Mouse (Mus musculus) heart, embryonic 16.5 days (tissue): ENCODE results near the gene Prkcb. TPM values are rescaled to one million over a fixed set of nuclear protein-coding genes. Genes with fewer than 3 reads are reported as not detected.

Experiments
- ATAC-seq: fragments of 200-750 bp; cut with Nextera tagmentation; replicated peaks from 2 replicates; pipeline ENCODE4 v1.8.0; 2017; ENCODE audit warnings: moderate number of reproducible peaks; ENCODE audit not compliant: insufficient read depth, low FRiP score; ENCODE audit errors: extremely low read depth
- H3K27ac ChIP-seq: fragments of 300-500 bp; sonication (generic); 2 replicates; pipeline ENCODE4 v1.5.1; 2014; ENCODE audit warnings: mild to moderate bottlenecking, low read length, control low read depth, moderate library complexity
- H3K27me3 ChIP-seq: fragments of 300-500 bp; sonication (generic); 2 replicates; pipeline ENCODE4 v1.6.1; 2014; ENCODE audit warnings: low read length, mixed read lengths; ENCODE audit not compliant: control insufficient read depth, insufficient read depth
- H3K36me3 ChIP-seq: fragments of 300-500 bp; sonication (generic); 2 replicates; pipeline ENCODE4 v1.6.1; 2014; ENCODE audit not compliant: control insufficient read depth, insufficient read depth
- H3K4me1 ChIP-seq: fragments of 300-500 bp; sonication (generic); 2 replicates; pipeline ENCODE4 v1.6.1; 2014; ENCODE audit warnings: low read length, mixed read lengths; ENCODE audit not compliant: control insufficient read depth, insufficient read depth
- H3K4me2 ChIP-seq: fragments of 300-500 bp; sonication (generic); 2 replicates; pipeline ENCODE4 v1.6.1; 2014; ENCODE audit warnings: low read depth, mild to moderate bottlenecking, control low read depth, low read length
- H3K4me3 ChIP-seq: fragments of 300-500 bp; sonication (generic); 2 replicates; pipeline ENCODE4 v1.5.1; 2014; ENCODE audit warnings: mild to moderate bottlenecking, control low read depth, low read length
- H3K9ac ChIP-seq: fragments of 300-500 bp; sonication (generic); 2 replicates; pipeline ENCODE4 v1.6.1; 2014; ENCODE audit warnings: low read length, control low read depth
- H3K9me3 ChIP-seq: fragments of 300-500 bp; sonication (generic); replicated peaks from 2 replicates; pipeline ENCODE4 v1.6.1; 2016; ENCODE audit warnings: low read length; ENCODE audit not compliant: control insufficient read depth
- WGBS: fragments of 180-500 bp; shearing (Covaris S2); extraction: QIAGEN DNeasy Blood & Tissue Kit; methylation state at CpG from one replicate; pipeline ENCODE4 v1.1.7; 2014; 5-methylcytosine and 5-hydroxymethylcytosine counted together
- polyA plus RNA-seq: library from polyadenylated mRNA; unstranded; fragments of >200 nt; fragmentation: Nextera tagmentation; extraction: Ambion mirVana; gene quantifications from 2 replicates; pipeline ENCODE4 v1.2.1, GENCODE M21; 2015

The Prkcb gene
- polyA plus RNA-seq, 1 experiment from 2014 or later = 12.0 TPM

DNA sequence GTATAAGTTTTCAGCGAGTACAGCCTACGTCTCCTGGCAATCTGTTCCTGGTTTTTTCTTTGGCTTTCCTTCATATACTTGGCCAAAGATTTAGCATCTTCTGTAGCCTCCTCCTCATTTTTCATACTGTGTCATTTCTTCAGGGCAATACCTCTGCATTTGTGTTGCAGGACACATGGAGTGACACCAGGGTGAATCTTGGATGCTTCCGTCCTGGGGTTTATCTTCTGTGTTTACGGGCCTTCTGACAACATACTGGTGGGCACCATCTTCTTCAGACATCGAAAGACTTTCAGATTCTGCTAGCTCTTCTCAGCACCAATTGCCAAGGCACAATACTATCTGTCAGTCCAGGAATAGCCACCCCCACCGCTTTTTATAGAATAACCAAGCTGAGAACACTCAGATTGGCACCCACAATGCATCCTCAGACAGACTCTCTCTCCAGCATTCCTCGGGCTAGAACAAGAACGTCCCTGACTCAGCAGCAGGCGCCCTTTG lies 39.2 kb upstream of the Prkcb start:
- ATAC-seq = no peak
- no peak overlapping the region for H3K27ac ChIP-seq
- WGBS = 71% methylated on average over 9 of the region's 9 CpGs
- H3K4me2 ChIP-seq = no peak overlapping the region
- H3K4me3 ChIP-seq = no peak overlapping the region
- no peaks in the 10 kb centered on the region for H3K9me3 ChIP-seq
- no peaks in the 10 kb centered on the region for H3K4me1 ChIP-seq
- no peak overlapping the region for H3K9ac ChIP-seq
- no peaks in the 10 kb centered on the region for H3K27me3 ChIP-seq
- no peaks in the 10 kb centered on the region for H3K36me3 ChIP-seq

DNA sequence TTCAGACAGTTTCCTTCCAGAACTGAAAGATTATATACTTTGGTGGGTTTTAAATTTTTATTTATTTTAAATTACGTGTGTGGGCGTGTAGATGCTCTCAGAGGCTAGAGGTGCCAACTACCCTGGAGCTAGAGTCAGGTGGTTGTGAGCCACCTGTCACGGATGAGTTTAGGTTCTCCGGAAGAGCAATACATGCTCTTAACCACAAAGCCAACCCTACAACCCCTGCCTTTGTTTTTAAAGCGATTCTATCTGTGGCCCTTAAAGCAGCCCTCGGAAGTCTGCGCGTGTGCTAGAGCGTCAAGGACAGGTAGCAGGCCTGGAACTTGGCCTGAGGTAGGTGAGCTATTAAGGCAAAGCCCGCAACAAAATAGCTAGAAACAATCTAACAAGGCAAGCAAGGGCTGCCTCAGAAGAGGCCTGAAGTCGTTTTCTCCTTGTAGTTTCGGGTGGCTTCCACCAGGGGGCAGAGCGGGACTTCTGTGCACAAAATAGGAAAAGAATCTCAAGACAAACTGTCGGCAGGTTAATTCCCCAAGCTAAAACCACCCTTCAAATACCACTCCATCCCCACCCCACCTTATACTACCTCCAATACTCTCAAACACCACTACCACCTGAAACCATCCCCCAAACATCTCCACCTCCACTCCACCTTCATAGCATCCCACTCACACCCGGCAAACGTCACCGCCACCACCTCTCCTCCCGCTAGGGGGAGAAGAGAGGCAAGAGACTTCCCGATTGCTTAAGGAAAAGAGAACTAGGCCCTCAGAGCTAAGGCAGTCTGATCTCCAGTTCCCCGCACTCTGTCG lies 37.1 kb upstream of the Prkcb start:
- H3K27ac ChIP-seq = no peak overlapping the region
- WGBS = 26% methylated on average over 21 of the region's 21 CpGs
- H3K4me3 ChIP-seq = no peak overlapping the region
- no peaks in the 10 kb centered on the region for H3K27me3 ChIP-seq
- no peaks in the 10 kb centered on the region for H3K9me3 ChIP-seq
- H3K36me3 ChIP-seq = no peaks in the 10 kb centered on the region
- no peaks in the 10 kb centered on the region for H3K4me1 ChIP-seq
- H3K9ac ChIP-seq = no peak overlapping the region
- H3K4me2 ChIP-seq = no peak overlapping the region; the same call in 1 of the 2 replicates
- ATAC-seq = peak; percentile 41; the same call in 1 of the 2 replicates

DNA sequence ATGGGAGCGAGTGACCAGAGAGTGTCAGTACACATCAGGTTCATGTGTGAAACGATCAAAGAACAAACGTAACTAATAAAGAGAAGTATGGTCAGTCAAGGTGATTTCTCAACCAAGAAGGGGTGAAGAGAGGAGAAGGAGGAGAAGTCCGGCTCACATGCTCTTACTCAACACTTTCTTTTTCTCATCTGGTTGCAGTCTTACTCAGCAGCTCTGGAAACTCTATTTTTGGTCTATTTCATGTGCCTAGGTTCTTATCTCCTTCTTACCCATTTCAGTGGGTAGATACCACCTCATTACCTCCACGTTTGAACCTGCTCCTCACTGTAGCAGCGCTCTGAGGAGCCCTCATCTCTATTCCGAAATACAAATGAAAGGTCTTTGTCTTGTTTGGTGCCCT lies 31.8 kb upstream of the Prkcb start:
- Histone ChIP-seq H3K36me3 (no peaks in the 10 kb centered on the region), H3K27ac (no peak overlapping the region), H3K4me1 (no peaks in the 10 kb centered on the region), H3K27me3 (no peaks in the 10 kb centered on the region), H3K9ac (no peak overlapping the region), H3K9me3 (no peaks in the 10 kb centered on the region), H3K4me3 (no peak overlapping the region), H3K4me2 (no peak overlapping the region)
- WGBS = 77% methylated on average over 7 of the region's 7 CpGs
- ATAC-seq = no peak

DNA sequence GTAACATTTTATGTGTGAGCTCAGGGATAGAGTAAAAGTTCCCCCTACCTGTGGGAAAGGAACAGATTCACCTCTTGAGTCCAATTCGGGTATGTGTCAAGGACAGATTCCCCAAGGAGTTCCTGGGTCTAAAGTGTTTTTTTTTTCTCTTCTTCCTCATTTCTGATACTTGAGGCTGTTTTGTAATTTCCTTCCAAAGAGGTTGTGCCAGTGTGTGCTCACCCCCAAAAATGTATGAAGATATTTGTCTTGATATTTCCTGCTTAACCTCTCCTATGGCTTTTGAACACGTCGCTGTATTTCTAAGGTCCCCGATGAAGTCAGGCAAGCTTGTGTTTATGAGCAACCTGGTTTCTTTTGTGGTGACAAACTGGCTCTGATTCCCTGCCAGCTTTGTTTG lies 30.0 kb upstream of the Prkcb start:
- H3K4me3 ChIP-seq = no peak overlapping the region
- WGBS = 78% methylated on average over 4 of the region's 4 CpGs
- no peaks in the 10 kb centered on the region for H3K4me1 ChIP-seq
- H3K27ac ChIP-seq = no peak overlapping the region
- H3K4me2 ChIP-seq = no peak overlapping the region
- no peak overlapping the region for H3K9ac ChIP-seq
- no peaks in the 10 kb centered on the region for H3K36me3 ChIP-seq
- no peaks in the 10 kb centered on the region for H3K9me3 ChIP-seq
- H3K27me3 ChIP-seq = no peaks in the 10 kb centered on the region
- no peak for ATAC-seq

DNA sequence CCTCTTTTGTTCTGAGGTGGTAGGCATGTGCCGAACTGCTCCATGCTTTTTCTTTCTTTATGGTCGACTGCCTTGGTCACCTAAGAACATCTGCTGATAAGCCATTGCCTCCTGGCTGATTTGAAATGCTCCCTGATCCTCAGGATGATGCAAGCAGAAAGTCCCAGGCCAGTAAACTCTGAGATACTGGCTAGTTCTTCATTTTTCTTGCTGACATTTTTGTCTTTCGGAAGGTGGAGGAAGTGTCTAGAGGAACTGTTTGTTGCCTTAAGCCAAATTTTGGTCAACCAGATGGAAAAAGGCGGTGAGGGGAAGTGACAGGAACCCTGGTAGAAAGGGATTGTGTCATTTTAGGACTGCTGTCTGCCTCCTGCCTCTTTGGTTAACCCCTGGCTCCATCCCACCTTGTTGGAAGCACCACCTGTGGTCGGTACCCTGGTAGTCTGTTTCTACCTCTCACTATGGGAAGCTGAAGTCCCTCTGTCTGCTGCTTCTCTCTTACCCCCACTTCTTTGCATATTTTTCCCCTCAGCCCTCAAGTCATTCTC lies 28.4 kb upstream of the Prkcb start:
- Histone ChIP-seq H3K4me1 (no peaks in the 10 kb centered on the region), H3K4me2 (no peak overlapping the region), H3K36me3 (no peaks in the 10 kb centered on the region), H3K4me3 (no peak overlapping the region), H3K27ac (no peak overlapping the region), H3K9me3 (no peaks in the 10 kb centered on the region), H3K27me3 (no peaks in the 10 kb centered on the region), H3K9ac (no peak overlapping the region)
- WGBS = 68% methylated on average over 5 of the region's 5 CpGs
- ATAC-seq = no peak

DNA sequence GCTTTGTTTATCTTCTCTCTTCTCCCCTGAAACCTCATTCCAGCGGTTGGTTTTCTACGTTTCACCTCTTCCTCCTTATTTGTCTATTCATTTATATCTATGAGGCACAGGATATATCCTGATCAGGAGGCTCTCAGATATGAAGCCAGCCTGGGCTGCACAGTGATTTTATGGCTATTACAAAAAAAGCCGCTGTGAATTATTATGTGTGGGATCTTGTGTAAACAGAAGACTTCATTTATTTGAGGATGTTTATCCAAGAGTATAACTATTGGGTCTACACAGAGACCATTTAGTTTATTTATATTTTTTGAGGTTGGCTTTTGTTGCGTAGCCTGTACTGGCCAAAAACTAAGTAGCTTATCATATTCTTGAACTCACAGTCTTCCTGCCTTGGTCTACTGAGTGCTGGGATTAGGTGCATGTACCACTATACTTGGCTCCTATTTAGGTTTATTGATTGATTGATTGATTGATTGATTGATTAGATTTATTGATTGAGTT lies 19.5 kb upstream of the Prkcb start:
- no peaks in the 10 kb centered on the region for H3K36me3 ChIP-seq
- WGBS = 54% methylated on average over 4 of the region's 4 CpGs
- no peak overlapping the region for H3K4me2 ChIP-seq
- ATAC-seq = no peak
- no peaks in the 10 kb centered on the region for H3K9me3 ChIP-seq
- H3K4me3 ChIP-seq = no peak overlapping the region
- H3K9ac ChIP-seq = no peak overlapping the region
- H3K27me3 ChIP-seq = no peaks in the 10 kb centered on the region
- H3K4me1 ChIP-seq = no peaks in the 10 kb centered on the region
- no peak overlapping the region for H3K27ac ChIP-seq

DNA sequence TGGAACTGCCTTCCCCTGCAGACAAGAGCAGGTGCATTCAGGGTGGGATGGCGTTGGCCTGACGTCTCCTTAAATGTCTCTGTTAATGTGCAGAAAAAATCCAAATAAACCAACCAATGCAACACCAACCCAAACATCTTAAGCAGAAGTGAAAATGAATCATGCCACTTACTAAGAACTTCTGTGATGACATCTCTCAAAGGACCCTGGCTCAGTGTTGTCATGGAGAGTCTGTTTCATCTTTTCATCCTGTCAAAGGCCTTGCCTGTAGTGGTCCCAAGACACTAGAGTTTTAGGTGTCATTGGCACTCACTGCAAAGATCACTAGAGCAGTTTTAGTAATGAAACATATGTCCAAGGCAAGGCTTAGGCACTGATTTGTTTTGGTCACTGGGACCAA lies 16.2 kb upstream of the Prkcb start:
- Histone ChIP-seq H3K9ac (no peak overlapping the region), H3K4me2 (no peak overlapping the region), H3K4me3 (no peak overlapping the region), H3K36me3 (no peaks in the 10 kb centered on the region), H3K27ac (no peak overlapping the region), H3K9me3 (no peaks in the 10 kb centered on the region), H3K27me3 (no peaks in the 10 kb centered on the region), H3K4me1 (no peaks in the 10 kb centered on the region)
- ATAC-seq = no peak
- WGBS = 90% methylated on average over 2 of the region's 2 CpGs

DNA sequence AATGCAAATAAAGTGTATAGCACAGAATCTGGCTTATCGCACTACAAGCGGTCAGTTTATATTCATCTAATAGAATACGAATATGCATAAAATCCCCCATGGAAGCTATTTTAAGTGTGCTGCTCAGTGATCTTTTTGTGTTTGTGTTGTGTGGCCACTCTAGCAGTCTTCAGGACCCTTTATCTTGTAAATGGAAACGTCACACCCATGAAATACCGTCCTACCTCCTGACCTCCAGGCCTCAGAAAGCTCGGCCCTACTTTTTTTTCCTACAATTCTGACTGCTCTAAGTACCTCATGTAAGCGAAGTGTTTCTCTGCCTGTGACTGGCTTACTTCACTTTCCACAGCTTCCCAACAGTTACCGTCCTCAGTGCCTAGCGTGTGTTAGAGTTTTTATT lies 9.0 kb upstream of the Prkcb start:
- no peaks in the 10 kb centered on the region for H3K36me3 ChIP-seq
- no peak overlapping the region for H3K4me3 ChIP-seq
- 78% methylated on average over 9 of the region's 9 CpGs for WGBS
- no peak for ATAC-seq
- no peaks in the 10 kb centered on the region for H3K9me3 ChIP-seq
- no peaks in the 10 kb centered on the region for H3K4me1 ChIP-seq
- no peak overlapping the region for H3K27ac ChIP-seq
- no peaks in the 10 kb centered on the region for H3K27me3 ChIP-seq
- no peak overlapping the region for H3K9ac ChIP-seq
- H3K4me2 ChIP-seq = no peak overlapping the region

DNA sequence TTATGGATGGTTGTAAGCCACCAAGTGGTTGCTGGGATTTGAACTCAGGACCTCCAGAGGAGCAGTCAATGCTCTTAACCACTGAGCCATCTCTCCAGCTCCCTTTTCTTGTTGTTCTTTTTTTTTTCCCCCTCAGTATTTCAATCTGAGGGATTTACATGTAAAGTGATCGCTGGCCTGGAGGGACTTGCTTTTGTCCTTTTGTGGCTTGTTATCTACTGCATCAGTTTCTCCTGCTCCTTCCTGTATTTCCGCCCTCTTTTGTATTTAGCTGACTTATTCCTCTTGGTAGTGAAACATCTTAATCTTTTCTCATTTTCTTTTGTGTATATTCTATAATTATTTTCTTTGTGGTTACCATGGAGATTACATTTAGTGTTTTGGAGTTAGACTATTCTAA lies 8.2 kb upstream of the Prkcb start:
- Histone ChIP-seq H3K4me2 (no peak overlapping the region), H3K27ac (no peak overlapping the region), H3K4me1 (no peaks in the 10 kb centered on the region), H3K9ac (no peak overlapping the region), H3K4me3 (no peak overlapping the region), H3K9me3 (no peaks in the 10 kb centered on the region), H3K36me3 (no peaks in the 10 kb centered on the region), H3K27me3 (no peaks in the 10 kb centered on the region)
- WGBS = 48% methylated on average over 2 of the region's 2 CpGs
- ATAC-seq = no peak
